Mouse (Mus musculus): Measurements from ENCODE around the gene Calml4.
"Not testable (repeated sequence)": the region's sequence is repeated elsewhere in the genome, so short reads cannot be mapped to it uniquely, and the experiment has no call there.

The Calml4 gene

DNA sequence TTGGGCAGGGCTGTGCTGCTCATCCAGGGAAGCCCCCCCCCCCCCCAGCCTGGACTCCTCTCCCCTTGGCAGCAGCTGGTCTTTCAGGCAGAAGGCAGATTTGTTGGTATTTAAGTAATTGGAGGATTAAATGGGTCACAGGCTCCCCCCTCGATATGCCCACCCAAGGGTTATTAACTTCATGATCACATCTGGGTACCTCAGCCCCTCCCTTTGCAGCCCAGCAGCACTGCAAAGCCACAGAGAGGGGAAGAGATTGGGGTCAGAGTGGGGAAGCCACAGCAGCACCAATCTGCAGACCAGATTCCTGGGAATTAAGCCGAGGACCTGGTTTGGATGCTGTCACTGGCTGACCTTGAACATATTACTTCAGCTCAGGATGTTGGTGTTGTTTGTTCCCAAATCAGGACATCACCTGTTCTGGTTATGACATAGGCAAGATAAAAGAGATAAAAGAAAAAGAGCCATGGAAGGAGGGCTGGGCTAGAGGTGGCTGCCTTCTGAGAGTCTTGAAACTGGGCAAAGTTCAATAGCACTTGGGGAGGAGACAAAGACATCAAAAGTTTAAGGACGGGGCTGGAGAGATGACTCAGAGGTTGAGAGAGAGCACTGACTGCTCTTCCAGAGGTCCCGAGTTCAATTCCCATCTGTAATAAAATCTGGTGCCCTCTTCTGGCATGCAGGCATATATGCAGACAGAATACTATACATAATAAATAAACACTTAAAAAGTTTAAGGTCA is 22.0 kb upstream of the Calml4 start:
- DNase-seq = no peak

GRCm38 (mm10) chr9:62837611-62838010 is 20.3 kb upstream of the Calml4 start:
- DNase-seq = no peak

GRCm38 (mm10) chr9:62838146-62838505 is 19.8 kb upstream of the Calml4 start:
- DNase-seq = no peak

GRCm38 (mm10) chr9:62838506-62839171 is 19.2 kb upstream of the Calml4 start, which contains the start of gene Cln6:
Cln6 (plus strand) TSS chr9:62838785.
- peak; percentile 88 to 91 for DNase-seq

DNA sequence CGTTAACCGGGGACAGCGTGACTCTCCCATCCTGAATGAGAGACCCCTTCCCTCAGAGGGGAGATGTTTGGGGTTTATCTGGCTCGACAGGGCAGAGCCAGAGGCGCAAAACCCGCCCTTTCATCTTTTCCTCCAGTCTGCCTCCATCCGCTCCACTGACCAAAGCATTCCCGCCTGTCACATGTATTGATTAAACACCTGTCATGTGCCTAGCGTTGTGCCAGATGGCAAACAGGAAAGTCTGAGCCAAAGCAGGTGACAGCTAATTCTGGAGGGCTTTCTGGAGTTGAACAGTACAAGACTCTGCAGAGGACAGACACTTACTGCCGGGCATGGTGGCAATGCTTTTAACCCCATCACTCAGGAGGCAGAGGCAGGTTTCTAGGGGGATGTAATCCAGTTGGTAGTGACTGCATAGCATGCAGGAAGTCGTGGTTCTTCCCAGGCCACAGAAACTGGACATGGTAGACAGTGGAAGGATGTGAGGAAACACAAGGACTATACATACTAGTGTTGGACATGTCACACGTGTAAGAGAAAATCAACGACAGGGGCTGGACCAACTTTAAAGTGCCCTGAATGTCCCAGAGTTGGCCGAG is 18.6 kb upstream of the Calml4 start:
- peak; percentile 35 to 54 for DNase-seq

- DNase-seq = no peak
Measured at GRCm38 (mm10) chr9:62843356-62844024, 14.4 kb upstream of the Calml4 start.

DNA sequence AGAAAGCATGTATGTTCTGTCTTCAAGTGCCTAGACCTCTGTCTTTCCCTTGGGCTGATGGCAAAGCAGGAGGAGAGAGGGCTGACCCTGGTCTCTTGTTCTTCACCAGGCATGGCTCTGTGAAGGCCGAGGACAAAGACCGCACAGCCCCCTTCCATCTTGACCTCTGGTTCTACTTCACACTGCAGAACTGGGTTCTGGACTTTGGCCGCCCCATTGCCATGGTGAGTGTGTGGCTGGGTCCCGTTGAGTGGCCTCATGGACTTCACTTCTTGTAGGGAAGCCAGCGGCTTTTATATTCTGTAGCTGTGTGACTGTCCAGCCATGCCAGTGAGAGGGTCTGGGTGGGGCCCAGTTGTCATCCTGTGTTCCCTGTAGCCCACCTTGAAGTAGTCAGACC is 13.4 kb upstream of the Calml4 start:
- no peak for DNase-seq

GRCm38 (mm10) chr9:62847694-62848093 is 10.2 kb upstream of the Calml4 start:
- peak; percentile 80 to 86 for DNase-seq

GRCm38 (mm10) chr9:62848641-62849040 is 9.2 kb upstream of the Calml4 start:
- no peak for DNase-seq

DNA sequence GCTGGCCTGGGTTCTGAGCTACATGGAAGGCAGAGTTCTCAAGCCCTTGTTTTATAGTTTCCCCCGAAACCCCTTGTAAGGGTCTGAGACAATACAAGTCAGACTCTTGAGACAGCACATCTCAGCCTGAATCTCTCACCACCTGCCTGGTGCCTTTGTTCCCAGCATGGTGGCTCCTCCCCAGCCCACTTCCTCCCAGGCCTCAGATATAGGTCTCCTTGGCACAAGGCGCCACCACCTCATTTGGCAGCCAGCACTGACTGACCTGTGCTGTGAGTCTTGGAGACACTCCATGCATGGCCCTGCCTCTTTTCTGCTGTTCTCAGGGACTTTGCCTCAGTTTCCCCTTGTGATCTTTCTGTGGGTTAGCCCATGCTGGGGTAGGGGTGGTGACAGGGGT is 6.3 kb upstream of the Calml4 start:
- DNase-seq = no peak

- no peak for DNase-seq
Measured at GRCm38 (mm10) chr9:62854483-62854882, 3.4 kb upstream of the Calml4 start.

DNA sequence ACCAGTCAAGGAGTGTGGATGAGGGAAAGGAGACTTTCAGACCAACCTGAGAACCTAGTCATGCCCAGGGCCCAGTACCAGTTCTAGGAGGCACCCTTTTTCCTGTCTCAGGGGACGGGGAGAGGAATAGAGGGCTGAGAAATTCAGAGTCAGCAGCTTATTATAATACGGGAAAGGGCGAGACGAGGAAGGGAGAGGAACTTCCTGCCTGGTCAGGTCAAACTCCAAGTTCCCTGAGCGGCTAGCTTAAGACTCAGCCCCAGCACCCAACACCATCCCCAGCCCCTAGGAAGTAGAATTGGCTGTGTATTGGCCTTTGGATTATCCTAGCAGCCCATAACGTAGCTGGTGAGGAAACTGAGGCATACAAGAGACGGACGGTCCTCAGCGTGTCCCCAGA is 664 bp upstream of the Calml4 start:
- DNase-seq = peak in 1 of 2 experiments; percentile 33

DNA sequence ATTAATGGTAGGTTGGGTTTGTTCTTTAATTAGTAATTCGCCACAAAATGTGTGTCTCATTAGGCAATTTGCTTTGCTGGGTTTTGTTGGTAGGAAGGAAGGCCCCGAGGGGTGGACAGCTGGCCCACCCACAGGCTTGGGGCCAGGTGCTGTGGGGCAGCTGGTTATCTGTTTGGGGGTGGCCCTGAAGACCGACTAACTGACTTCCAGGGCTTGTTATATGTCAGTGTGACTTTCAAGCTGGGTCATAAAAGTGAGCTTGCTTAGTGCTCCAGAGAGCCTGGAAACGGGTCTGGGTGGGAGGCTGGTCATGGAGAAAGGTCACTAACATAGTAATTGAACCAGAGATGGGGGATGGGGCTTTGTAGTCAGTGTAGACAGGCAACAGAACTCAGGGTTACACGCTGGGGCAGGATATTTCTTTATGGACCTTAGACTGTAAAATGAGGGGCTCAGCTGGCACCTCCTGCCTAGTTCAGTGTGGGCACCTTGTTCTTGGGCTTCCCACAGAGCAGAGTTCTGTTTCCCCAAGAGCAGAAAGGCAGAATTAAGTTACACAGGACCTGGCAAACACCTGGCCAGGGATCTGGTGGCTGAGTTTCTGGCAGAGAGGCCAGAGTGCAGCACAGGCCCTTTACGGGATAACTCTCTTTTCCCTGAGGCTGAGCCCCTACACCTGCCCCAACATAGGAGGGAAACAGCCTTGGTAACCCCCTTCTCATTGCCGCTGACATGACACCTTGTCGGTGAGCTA is 563 bp downstream of the Calml4 start:
- no peak for DNase-seq

- not testable (repeated sequence) for DNase-seq
Measured at GRCm38 (mm10) chr9:62860102-62860501, 2.2 kb downstream of the Calml4 start.

GRCm38 (mm10) chr9:62860866-62861265 is 3.0 kb downstream of the Calml4 start:
- no peak for DNase-seq

- not testable (repeated sequence) for DNase-seq
Measured at GRCm38 (mm10) chr9:62869236-62869635, 11.4 kb downstream of the Calml4 start.

DNA sequence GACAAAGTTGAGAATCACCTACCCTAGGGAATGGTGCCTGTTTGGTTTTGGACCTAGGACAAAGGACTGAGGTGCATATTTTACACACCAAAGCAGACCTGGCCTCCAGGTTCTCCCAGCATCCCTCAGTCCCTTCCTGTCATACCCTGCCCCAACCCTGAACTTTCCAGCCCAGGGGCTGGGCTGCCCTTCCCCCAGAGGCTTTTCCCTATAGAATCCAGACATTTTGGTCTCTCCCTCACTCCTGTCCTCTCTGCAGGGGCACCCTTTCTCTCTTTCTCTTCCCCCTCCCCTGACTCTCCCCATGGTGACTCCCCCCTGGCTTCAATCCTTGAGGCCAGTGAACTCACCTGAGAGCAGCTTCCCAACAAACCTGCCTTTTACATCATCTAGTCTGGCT is 12.8 kb downstream of the Calml4 start:
- no peak for DNase-seq

- DNase-seq = no peak
Measured at GRCm38 (mm10) chr9:62876966-62877616, 19.2 kb downstream of the Calml4 start.

- no peak for DNase-seq
Measured at GRCm38 (mm10) chr9:62877825-62878224, 19.9 kb downstream of the Calml4 start.

GRCm38 (mm10) chr9:62881871-62882270 is 24.0 kb downstream of the Calml4 start:
- DNase-seq = peak; percentile 24 to 44

- DNase-seq = peak in 1 of 2 experiments; percentile 21
Measured at GRCm38 (mm10) chr9:62894486-62894885, 36.6 kb downstream of the Calml4 start.

- DNase-seq = no peak
Measured at GRCm38 (mm10) chr9:62901736-62902135, 43.9 kb downstream of the Calml4 start.

All from lung, adult 18-20 months (tissue).